Mouse (Mus musculus): ENCODE data around the gene Pim1. TPM values are rescaled to one million over a fixed set of nuclear protein-coding genes. Genes with fewer than 3 reads are reported as not detected.
"Not testable (repeated sequence)": the region's sequence is repeated elsewhere in the genome, so short reads cannot be mapped to it uniquely, and the experiment has no call there.

The Pim1 gene
- polyA plus RNA-seq, 1 experiment from 2014 or later = 21.4 TPM

DNA sequence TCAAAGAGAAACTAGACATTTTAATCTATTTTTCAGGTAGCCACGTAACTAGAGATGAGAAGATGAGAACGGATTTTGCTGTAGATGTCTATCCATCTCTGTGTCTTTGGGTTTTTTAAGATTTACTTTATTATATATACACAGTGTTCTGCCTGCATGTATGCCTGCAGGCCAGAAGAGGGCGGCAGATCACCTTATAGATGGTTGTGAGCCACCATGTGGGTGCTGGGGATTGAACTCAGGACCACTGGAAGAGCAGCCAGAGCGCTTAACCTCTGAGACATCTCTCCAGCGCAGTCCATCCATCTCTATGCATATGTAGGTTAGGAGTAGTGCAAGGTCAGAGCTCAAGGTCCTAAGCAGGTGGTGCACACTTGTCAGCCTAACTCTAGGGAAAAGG is 13.1 kb downstream of the Pim1 start:
- Histone ChIP-seq H3K9me3 (no peaks in the 10 kb centered on the region), H3K4me3 (replicated peaks) (no peak overlapping the region), H3K9ac (replicated peaks) (no peak overlapping the region), H3K36me3 (no peaks in the 10 kb centered on the region), H3K27me3 (0 out of 2 replicates have a peak, but pooled peaks cover 3% of the 10 kb centered on the region), H3K4me2 (no peak overlapping the region), H3K4me1 (replicated peaks) (0 out of 2 replicates have a peak, but pooled peaks cover 2% of the 10 kb centered on the region), H3K27ac (no peak overlapping the region)
- ATAC-seq (ENCODE audit: insufficient number of reproducible peaks, insufficient read depth, low FRiP score, low TSS enrichment, low read depth) = no peak
- 82% methylated on average over 5 of the region's 5 CpGs for WGBS

- H3K4me1 ChIP-seq (replicated peaks) = no peaks in the 10 kb centered on the region
- no peak overlapping the region for H3K9ac ChIP-seq (replicated peaks)
- H3K36me3 ChIP-seq = no peaks in the 10 kb centered on the region
- H3K27ac ChIP-seq = 0 out of 2 replicates have a peak overlapping the region, but pooled peaks have one; percentile 17
- no peak overlapping the region for H3K4me2 ChIP-seq
- no peak overlapping the region for H3K4me3 ChIP-seq (replicated peaks)
- no peaks in the 10 kb centered on the region for H3K27me3 ChIP-seq
- 70% methylated on average over 12 of the region's 12 CpGs for WGBS
- no peaks in the 10 kb centered on the region for H3K9me3 ChIP-seq
- no peak for ATAC-seq (ENCODE audit: insufficient number of reproducible peaks, insufficient read depth, low FRiP score, low TSS enrichment, low read depth)
These were observed 18.5 kb downstream of the Pim1 start for GRCm38 (mm10) chr17:29508927-29509608.

- H3K4me2 ChIP-seq = no peak overlapping the region
- H3K27me3 ChIP-seq = no peaks in the 10 kb centered on the region
- H3K9ac ChIP-seq (replicated peaks) = no peak overlapping the region
- no peak overlapping the region for H3K27ac ChIP-seq
- ATAC-seq (ENCODE audit: insufficient number of reproducible peaks, insufficient read depth, low FRiP score, low TSS enrichment, low read depth) = no peak
- H3K4me1 ChIP-seq (replicated peaks) = no peaks in the 10 kb centered on the region
- 55% methylated on average over 8 of the region's 8 CpGs for WGBS
- no peak overlapping the region for H3K4me3 ChIP-seq (replicated peaks)
- no peaks in the 10 kb centered on the region for H3K9me3 ChIP-seq
- H3K36me3 ChIP-seq = no peaks in the 10 kb centered on the region
These were observed 20.1 kb downstream of the Pim1 start for GRCm38 (mm10) chr17:29510691-29511090.

- H3K27me3 ChIP-seq = no peaks in the 10 kb centered on the region
- H3K36me3 ChIP-seq = no peaks in the 10 kb centered on the region
- H3K9me3 ChIP-seq = no peaks in the 10 kb centered on the region
- H3K4me2 ChIP-seq = no peak overlapping the region
- H3K9ac ChIP-seq (replicated peaks) = no peak overlapping the region
- H3K4me1 ChIP-seq (replicated peaks) = no peaks in the 10 kb centered on the region
- H3K27ac ChIP-seq = no peak overlapping the region
- 37% methylated on average over 13 of the region's 13 CpGs for WGBS
- H3K4me3 ChIP-seq (replicated peaks) = no peak overlapping the region
- 0 out of 2 replicates have a peak, but pooled peaks have one; percentile 46 for ATAC-seq (ENCODE audit: insufficient number of reproducible peaks, insufficient read depth, low FRiP score, low TSS enrichment, low read depth)
These were observed 22.6 kb downstream of the Pim1 start for GRCm38 (mm10) chr17:29513044-29513730.

DNA sequence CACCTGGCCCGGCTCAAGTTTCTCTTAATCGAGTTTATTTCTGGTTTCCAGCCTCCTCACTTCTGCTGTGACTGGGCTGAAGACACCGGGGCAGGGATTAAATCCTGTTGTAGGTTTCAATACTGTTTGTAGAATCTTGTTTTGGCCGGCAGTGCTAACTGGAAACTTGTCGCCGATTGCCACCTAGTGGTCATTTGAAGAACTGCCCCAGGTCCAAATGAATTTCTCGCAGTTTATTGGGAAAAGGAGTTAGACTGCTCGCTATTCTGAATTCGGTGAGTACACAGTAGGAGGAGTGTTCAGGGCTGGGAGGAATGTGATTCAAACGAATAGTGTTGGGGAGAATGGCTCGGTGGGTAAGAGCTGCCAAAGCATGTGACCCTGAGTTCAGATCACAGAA is 23.9 kb downstream of the Pim1 start:
- Histone ChIP-seq H3K27ac (no peak overlapping the region), H3K27me3 (no peaks in the 10 kb centered on the region), H3K36me3 (no peaks in the 10 kb centered on the region), H3K4me3 (replicated peaks) (no peak overlapping the region), H3K9ac (replicated peaks) (0 out of 2 replicates have a peak overlapping the region, but pooled peaks have one; percentile 31), H3K9me3 (no peaks in the 10 kb centered on the region), H3K4me2 (no peak overlapping the region; the same call in 1 of the 2 replicates), H3K4me1 (replicated peaks) (no peaks in the 10 kb centered on the region)
- ATAC-seq (ENCODE audit: insufficient number of reproducible peaks, insufficient read depth, low FRiP score, low TSS enrichment, low read depth) = no peak
- WGBS = 3% methylated on average over 11 of the region's 11 CpGs

GRCm38 (mm10) chr17:29518665-29519064 is 28.1 kb downstream of the Pim1 start:
- not testable (repeated sequence) for H3K4me1 ChIP-seq (replicated peaks); H3K9ac ChIP-seq (replicated peaks); ATAC-seq (ENCODE audit: insufficient number of reproducible peaks, insufficient read depth, low FRiP score, low TSS enrichment, low read depth); H3K9me3 ChIP-seq; H3K4me3 ChIP-seq (replicated peaks); H3K36me3 ChIP-seq; H3K27me3 ChIP-seq; H3K27ac ChIP-seq; H3K4me2 ChIP-seq
- 91% methylated on average over 5 of the region's 5 CpGs for WGBS

DNA sequence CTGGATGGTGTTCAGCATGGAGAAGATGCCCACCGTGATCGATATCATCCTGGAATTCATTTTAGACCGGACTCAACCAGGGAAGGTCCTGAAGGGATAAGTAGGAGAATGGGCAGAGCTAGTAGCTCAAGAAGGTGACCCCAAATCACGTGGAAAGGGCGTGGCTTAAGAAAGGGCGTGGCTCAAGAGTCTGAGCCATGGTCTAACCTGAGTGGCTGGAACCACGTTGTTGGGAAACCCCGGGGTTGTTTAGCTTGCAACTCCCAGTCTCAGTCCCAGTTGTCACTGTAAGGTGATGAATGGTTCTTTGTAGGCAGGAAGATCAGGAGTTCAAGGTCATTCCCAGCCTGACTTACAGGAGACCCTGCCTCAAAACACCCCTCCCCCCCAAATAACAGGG is 29.2 kb downstream of the Pim1 start:
- no peaks in the 10 kb centered on the region for H3K36me3 ChIP-seq
- H3K9ac ChIP-seq (replicated peaks) = no peak overlapping the region
- no peaks in the 10 kb centered on the region for H3K9me3 ChIP-seq
- H3K4me3 ChIP-seq (replicated peaks) = no peak overlapping the region
- no peak for ATAC-seq (ENCODE audit: insufficient number of reproducible peaks, insufficient read depth, low FRiP score, low TSS enrichment, low read depth)
- WGBS = 76% methylated on average over 8 of the region's 8 CpGs
- no peak overlapping the region for H3K27ac ChIP-seq
- H3K4me1 ChIP-seq (replicated peaks) = no peaks in the 10 kb centered on the region
- no peak overlapping the region for H3K4me2 ChIP-seq
- no peaks in the 10 kb centered on the region for H3K27me3 ChIP-seq

DNA sequence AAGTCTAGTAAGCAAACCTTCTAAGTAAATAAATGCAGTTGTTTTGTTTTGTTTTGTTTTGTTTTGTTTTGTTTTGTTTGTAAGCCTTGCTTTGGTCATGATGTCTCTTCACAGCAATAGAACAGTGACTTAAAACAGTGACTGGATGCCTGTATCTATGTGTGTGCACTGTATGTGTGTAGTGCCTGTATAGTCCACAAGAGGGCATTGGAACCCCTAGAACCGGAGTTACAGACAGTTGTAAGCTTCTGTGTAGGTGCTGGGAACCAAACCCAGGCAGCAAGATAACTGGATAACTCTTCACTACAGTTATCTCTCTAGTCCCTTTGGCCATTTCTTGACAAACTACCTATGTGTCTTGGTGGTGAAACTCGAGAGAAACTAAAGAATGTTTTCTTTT is 35.1 kb downstream of the Pim1 start:
- H3K4me3 ChIP-seq (replicated peaks) = no peak overlapping the region
- no peaks in the 10 kb centered on the region for H3K27me3 ChIP-seq
- H3K4me2 ChIP-seq = no peak overlapping the region
- no peaks in the 10 kb centered on the region for H3K4me1 ChIP-seq (replicated peaks)
- 0 out of 2 replicates have a peak, but pooled peaks cover 6% of the 10 kb centered on the region for H3K9me3 ChIP-seq
- H3K36me3 ChIP-seq = no peaks in the 10 kb centered on the region
- WGBS = 77% methylated on average over 2 of the region's 2 CpGs
- no peak for ATAC-seq (ENCODE audit: insufficient number of reproducible peaks, insufficient read depth, low FRiP score, low TSS enrichment, low read depth)
- H3K9ac ChIP-seq (replicated peaks) = no peak overlapping the region
- no peak overlapping the region for H3K27ac ChIP-seq

DNA sequence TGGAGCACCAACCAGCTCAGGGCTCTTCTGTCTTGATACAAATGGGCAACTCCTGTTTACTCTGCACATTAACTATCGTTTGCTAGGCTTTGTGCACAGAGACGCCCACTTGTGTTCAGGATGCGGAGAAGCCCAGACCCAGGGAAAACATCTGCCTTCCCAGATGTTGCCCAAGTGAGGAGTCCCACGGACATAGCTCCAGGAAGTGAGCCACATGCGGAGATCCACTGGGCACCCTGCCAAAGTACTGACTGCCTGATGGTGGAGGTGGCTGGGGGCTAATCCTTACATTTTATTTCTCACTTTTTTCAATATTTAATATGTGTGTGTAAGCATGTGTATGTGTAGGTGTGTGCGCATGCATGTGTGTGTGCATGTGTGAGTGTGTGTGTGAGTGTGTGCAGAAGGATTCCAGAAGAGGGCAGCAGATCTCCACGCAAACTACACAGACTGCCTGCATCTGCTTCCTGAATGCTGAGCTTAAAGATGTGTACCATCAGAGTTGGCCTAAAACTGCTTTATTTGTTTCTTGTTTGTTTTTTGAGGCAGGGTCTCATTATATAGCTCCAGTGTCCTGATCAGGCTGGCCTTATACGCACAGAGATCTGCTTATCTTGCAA is 38.1 kb downstream of the Pim1 start:
- H3K4me3 ChIP-seq (replicated peaks) = no peak overlapping the region
- H3K9ac ChIP-seq (replicated peaks) = no peak overlapping the region
- no peaks in the 10 kb centered on the region for H3K27me3 ChIP-seq
- H3K9me3 ChIP-seq = 0 out of 2 replicates have a peak, but pooled peaks cover 6% of the 10 kb centered on the region
- H3K4me2 ChIP-seq = no peak overlapping the region
- H3K27ac ChIP-seq = no peak overlapping the region
- H3K4me1 ChIP-seq (replicated peaks) = no peaks in the 10 kb centered on the region; the same call in 1 of the 2 replicates
- no peaks in the 10 kb centered on the region for H3K36me3 ChIP-seq
- no peak for ATAC-seq (ENCODE audit: insufficient number of reproducible peaks, insufficient read depth, low FRiP score, low TSS enrichment, low read depth)
- 85% methylated on average over 8 of the region's 8 CpGs for WGBS

DNA sequence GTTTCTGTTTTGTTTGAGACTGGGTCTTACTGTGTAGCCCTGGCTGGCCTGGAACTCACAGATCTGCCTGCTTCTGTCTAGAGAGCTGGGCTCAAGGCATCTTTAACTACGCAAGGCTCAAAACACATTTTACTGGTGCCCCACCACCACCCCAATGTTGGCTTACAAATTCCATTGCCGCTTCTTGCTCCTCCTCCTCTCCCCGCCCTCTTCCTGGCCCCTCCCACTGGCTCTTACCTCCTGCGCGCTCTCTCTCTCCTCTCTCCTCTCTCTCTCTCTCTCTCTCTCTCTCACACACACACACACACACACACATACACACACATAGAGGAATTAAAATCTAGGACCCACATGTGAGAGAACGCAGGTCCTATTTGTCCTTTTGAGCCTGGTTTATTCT is 40.0 kb downstream of the Pim1 start:
- no peak overlapping the region for H3K9ac ChIP-seq (replicated peaks)
- no peak for ATAC-seq (ENCODE audit: insufficient number of reproducible peaks, insufficient read depth, low FRiP score, low TSS enrichment, low read depth)
- no peak overlapping the region for H3K4me3 ChIP-seq (replicated peaks)
- 75% methylated on average over 6 of the region's 6 CpGs for WGBS
- H3K36me3 ChIP-seq = no peaks in the 10 kb centered on the region
- H3K27me3 ChIP-seq = no peaks in the 10 kb centered on the region
- no peaks in the 10 kb centered on the region; the same call in 1 of the 2 replicates for H3K4me1 ChIP-seq (replicated peaks)
- H3K9me3 ChIP-seq = 0 out of 2 replicates have a peak, but pooled peaks cover 6% of the 10 kb centered on the region
- H3K4me2 ChIP-seq = no peak overlapping the region
- no peak overlapping the region for H3K27ac ChIP-seq

- Histone ChIP-seq H3K9ac (replicated peaks) (no peak overlapping the region), H3K27me3 (no peaks in the 10 kb centered on the region), H3K4me1 (replicated peaks) (no peaks in the 10 kb centered on the region; the same call in 1 of the 2 replicates), H3K27ac (no peak overlapping the region), H3K4me2 (no peak overlapping the region), H3K36me3 (no peaks in the 10 kb centered on the region), H3K9me3 (no peaks in the 10 kb centered on the region), H3K4me3 (replicated peaks) (no peak overlapping the region)
- ATAC-seq (ENCODE audit: insufficient number of reproducible peaks, insufficient read depth, low FRiP score, low TSS enrichment, low read depth) = no peak
- WGBS = 74% methylated on average over 9 of the region's 9 CpGs
These were observed 40.7 kb downstream of the Pim1 start for GRCm38 (mm10) chr17:29531278-29531677.

Measured in limb, embryonic 12.5 days (tissue).